Mouse (Mus musculus) intestine, embryonic 16.5 days (tissue): ENCODE results near the gene Ubp1. TPM values are rescaled to one million over a fixed set of nuclear protein-coding genes. Genes with fewer than 3 reads are reported as not detected.
"Not testable (repeated sequence)": the region's sequence is repeated elsewhere in the genome, so short reads cannot be mapped to it uniquely, and the experiment has no call there.

ENCODE experiments used
- ATAC-seq: fragments of 200-750 bp; cut with Nextera tagmentation; 2 replicates; pipeline ENCODE4 v1.8.0; 2017; ENCODE audit warnings: moderate TSS enrichment, moderate library complexity
- H3K27ac ChIP-seq: fragments of 300-500 bp; sonication (generic); 2 replicates; pipeline ENCODE4 v1.5.1; 2014; ENCODE audit warnings: mild to moderate bottlenecking, low read length
- H3K27me3 ChIP-seq: fragments of 300-500 bp; sonication (generic); replicated peaks from 2 replicates; pipeline ENCODE4 v1.6.1; 2014; ENCODE audit warnings: low read length, control low read depth, mixed read lengths; ENCODE audit not compliant: control insufficient read depth, insufficient read depth
- H3K36me3 ChIP-seq: fragments of 300-500 bp; sonication (generic); 2 replicates; pipeline ENCODE4 v1.6.1; 2014; ENCODE audit warnings: low read length, control low read depth; ENCODE audit not compliant: control insufficient read depth, insufficient read depth
- H3K4me1 ChIP-seq: fragments of 300-500 bp; sonication (generic); 2 replicates; pipeline ENCODE4 v1.6.1; 2014; ENCODE audit warnings: low read length, control low read depth, mixed read lengths; ENCODE audit not compliant: control insufficient read depth, insufficient read depth
- H3K4me2 ChIP-seq: fragments of 300-500 bp; sonication (generic); 2 replicates; pipeline ENCODE4 v1.6.1; 2014; ENCODE audit warnings: low read depth, low read length, control low read depth
- H3K4me3 ChIP-seq: fragments of 300-500 bp; sonication (generic); 2 replicates; pipeline ENCODE4 v1.5.1; 2014; ENCODE audit warnings: mild to moderate bottlenecking, low read length
- H3K9ac ChIP-seq: fragments of 300-500 bp; sonication (generic); 2 replicates; pipeline ENCODE4 v1.6.1; 2014; ENCODE audit warnings: low read depth, low read length
- H3K9me3 ChIP-seq: fragments of 300-500 bp; sonication (generic); 2 replicates; pipeline ENCODE4 v1.6.1; 2016; ENCODE audit warnings: low read length, control low read depth; ENCODE audit not compliant: control insufficient read depth
- WGBS: fragments of 180-500 bp; shearing (Covaris S2); extraction: QIAGEN DNeasy Blood & Tissue Kit; methylation state at CpG from one replicate; pipeline ENCODE4 v1.1.7; 2014; 5-methylcytosine and 5-hydroxymethylcytosine counted together
- polyA plus RNA-seq: library from polyadenylated mRNA; unstranded; fragments of >200 nt; fragmentation: Nextera tagmentation; extraction: Ambion mirVana; gene quantifications from 2 replicates; pipeline ENCODE4 v1.2.1, GENCODE M21; 2015

The Ubp1 gene
- 17.3 and 22.2 TPM in 2 replicates for polyA plus RNA-seq

DNA sequence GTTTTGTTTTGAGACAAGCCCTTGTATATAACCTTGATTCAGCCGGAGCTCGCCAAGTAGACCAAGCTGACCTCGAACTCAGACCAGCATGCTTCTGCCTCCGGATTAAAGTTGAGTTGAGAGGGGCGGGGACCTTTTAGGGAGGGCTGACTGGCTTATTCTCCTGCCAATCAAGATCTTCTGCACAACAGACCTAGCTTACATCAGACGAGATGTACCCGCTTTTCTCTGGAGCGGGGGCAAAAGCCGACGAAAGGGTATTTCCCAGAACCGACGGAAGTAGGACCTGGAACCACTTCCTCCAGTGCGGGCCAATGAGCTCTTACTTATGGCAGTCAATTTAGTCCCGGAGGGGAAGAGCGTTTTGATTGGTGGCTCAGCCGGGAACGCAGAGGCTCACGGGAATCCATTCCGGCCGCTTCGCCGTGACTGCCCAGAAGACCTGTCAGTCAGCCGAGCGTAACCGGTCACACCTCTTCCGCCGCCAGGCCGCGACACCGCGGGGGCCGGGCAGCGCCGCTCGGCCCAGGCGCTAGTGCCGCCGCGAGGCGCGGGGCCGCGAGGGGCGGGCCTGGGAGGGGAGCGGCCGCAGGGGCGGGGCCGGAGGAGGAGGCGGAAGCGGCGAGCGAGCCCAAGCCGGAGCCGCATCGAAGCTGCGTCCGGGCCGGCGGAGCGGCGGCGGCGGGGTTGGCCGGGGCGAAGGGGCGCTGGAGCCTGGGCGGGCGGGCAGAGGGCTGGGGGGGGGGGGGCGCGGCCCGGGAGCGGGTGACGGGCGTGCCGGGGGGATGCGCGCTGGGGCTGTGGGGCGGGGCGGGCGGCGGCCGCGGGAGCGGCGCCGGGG is at the start of gene Ubp1:
Gene Ubp1, plus strand, starts transcription at position 401 of the 841 bp plus-strand sequence.
- no peaks in the 10 kb centered on the region for H3K36me3 ChIP-seq
- WGBS, result under 1% methylated on average over 43 of the region's 86 CpGs
- H3K27ac ChIP-seq, result peak within 1 kb of the TSS; percentile 85
- H3K9ac ChIP-seq, result peak within 1 kb of the TSS; percentile 98
- no peaks in the 10 kb centered on the region for H3K9me3 ChIP-seq
- H3K4me1 ChIP-seq, result peaks cover 15% of the 10 kb centered on the region
- H3K4me3 ChIP-seq, result peak within 1 kb of the TSS; percentile 99
- peak; percentile 99 for ATAC-seq
- H3K4me2 ChIP-seq, result peak within 1 kb of the TSS; percentile 62
- no peaks in the 10 kb centered on the region for H3K27me3 ChIP-seq

DNA sequence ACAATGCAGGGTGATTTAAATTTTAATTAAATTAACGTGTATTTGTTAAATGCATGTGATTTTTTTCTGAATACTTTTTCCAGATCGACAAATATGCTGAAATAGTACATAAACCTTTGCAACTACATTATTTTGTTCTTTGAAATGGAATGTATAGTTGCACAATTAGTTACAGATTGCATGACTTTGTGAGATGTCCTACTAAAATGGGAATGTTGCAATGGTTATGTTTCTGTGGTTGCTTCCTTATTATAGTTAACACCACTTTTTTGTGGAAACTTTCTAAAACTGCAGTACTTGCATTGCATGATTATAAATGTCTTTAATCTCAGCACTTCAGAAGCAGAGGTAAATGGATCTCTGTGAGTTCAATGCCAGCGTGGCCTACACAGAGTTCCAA is 35.8 kb upstream of the Ubp1 start:
- no peak for ATAC-seq
- Histone ChIP-seq H3K9me3 (no peaks in the 10 kb centered on the region), H3K27ac (no peak overlapping the region), H3K36me3 (no peaks in the 10 kb centered on the region; the same call in 1 of the 2 replicates), H3K4me3 (no peak overlapping the region), H3K4me2 (no peak overlapping the region), H3K4me1 (no peaks in the 10 kb centered on the region), H3K27me3 (no peaks in the 10 kb centered on the region), H3K9ac (no peak overlapping the region)
- 95% methylated on average over 3 of the region's 3 CpGs for WGBS

DNA sequence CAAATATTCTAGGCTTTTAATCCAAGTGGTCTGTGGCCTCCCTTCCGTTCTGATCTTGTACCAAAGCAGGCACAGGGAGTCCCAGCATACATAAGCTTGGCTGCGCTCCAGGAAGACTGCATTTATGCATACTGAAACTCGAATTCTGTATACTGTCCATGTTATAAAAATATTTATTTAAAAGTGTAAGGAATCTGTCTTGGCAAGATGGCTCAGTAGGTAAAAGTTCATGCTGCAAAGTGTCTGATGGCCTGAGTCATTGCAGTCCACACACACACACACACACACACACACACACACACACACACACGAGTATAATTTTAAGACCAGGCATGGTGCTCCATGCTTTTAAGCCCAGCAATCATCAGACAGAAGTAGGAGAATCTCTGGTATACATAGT is 27.6 kb upstream of the Ubp1 start:
- Histone ChIP-seq H3K27me3 (no peaks in the 10 kb centered on the region), H3K36me3 (no peaks in the 10 kb centered on the region; the same call in 1 of the 2 replicates), H3K9ac (no peak overlapping the region), H3K4me3 (no peak overlapping the region), H3K9me3 (no peaks in the 10 kb centered on the region), H3K4me1 (no peaks in the 10 kb centered on the region), H3K27ac (0 out of 2 replicates have a peak overlapping the region, but pooled peaks have one; percentile 37), H3K4me2 (no peak overlapping the region)
- WGBS, result 50% methylated on average over 4 of the region's 4 CpGs
- ATAC-seq, result peak; percentile 77

DNA sequence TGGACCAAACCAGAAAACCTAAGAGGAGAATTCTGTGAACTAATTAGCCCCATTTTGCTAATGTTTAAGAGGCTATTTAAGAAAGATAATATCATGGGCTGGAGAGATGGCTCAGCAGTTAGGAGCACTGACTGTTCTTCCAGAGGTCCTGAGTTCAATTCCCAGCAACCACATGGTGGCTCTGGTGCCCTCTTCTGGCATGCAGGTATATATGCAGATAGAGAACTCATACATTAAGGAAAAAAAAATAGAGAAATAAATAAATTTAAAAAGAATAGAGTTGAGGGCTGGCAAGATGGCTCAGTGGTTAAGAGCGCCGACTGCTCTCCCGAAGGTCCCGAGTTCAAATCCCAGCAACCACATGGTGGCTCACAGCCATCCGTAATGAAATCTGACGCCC is 26.4 kb upstream of the Ubp1 start:
- H3K27ac ChIP-seq, H3K9me3 ChIP-seq, ATAC-seq, H3K27me3 ChIP-seq, H3K36me3 ChIP-seq, H3K4me1 ChIP-seq, H3K4me2 ChIP-seq, H3K4me3 ChIP-seq, H3K9ac ChIP-seq: not testable (repeated sequence)
- 97% methylated on average over 6 of the region's 6 CpGs for WGBS

DNA sequence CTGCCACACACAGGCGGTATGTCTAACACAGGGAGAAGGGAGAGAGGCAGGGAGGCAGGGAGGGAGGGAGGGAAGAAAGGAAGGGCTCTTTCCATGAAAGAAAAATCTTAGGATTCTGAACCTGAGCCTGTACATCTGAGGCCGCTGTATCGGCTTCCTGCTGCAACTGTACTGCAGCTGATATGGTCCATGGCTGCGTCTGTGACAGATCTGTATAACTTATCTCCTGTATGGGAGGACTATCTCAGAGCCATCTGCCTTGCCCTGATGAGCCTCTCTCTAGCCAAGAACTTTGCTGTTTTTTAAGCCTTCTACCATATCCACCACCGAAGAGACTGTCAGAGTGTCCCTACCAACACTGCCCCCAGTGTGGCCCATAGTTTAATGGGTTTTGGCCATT is 14.9 kb upstream of the Ubp1 start:
- 98% methylated on average over 5 of the region's 5 CpGs for WGBS
- H3K4me3 ChIP-seq, result no peak overlapping the region
- peaks cover 9% of the 10 kb centered on the region for H3K36me3 ChIP-seq
- H3K4me1 ChIP-seq, result no peaks in the 10 kb centered on the region
- H3K9me3 ChIP-seq, result no peaks in the 10 kb centered on the region
- no peak overlapping the region for H3K27ac ChIP-seq
- H3K27me3 ChIP-seq, result no peaks in the 10 kb centered on the region
- no peak overlapping the region for H3K9ac ChIP-seq
- H3K4me2 ChIP-seq, result no peak overlapping the region
- ATAC-seq, result no peak; the same call in 1 of the 2 replicates

DNA sequence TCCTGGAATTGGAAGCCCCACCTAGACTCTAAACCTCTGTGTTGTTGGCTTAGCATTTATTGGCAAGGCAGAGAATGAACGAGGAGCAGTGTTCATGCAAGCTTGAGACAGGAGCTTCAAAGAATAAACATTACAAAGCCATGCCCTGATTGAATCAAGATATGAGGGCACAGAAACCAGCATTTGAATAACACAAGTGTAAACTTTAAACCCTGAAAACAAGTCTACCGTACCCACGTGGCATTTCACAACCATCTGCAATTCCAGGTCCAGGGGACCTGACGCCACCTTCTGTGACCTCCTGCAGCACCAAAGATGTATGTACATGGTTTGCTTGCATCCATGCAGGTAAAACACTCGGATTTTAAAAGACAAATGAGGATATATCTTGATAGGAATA is 8.1 kb upstream of the Ubp1 start:
- 86% methylated on average over 5 of the region's 5 CpGs for WGBS

DNA sequence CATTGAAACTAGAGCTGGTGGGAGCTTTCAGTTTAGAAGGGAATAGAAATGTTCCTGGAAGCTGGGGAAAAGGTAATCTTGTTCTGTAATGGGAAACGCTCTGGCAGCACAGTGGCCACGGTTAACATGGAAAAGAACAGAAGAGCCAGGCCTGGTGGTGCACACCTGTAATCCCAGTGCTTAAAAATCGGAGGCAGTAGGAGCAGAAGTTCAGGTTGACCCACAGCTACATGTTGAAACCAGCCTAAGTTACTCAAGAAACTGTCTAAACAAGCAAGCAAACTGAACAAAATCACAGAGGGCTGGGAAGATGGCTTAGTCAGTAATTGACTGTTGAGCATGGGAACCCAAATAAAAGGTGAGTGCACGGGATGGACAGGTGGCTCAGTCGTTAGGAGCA is 5.9 kb upstream of the Ubp1 start:
- Histone ChIP-seq H3K4me1 (no peaks in the 10 kb centered on the region), H3K4me3 (no peak overlapping the region), H3K27ac (no peak overlapping the region), H3K4me2 (no peak overlapping the region), H3K9me3 (no peaks in the 10 kb centered on the region), H3K36me3 (peaks cover 3% of the 10 kb centered on the region; the same call in 1 of the 2 replicates), H3K9ac (no peak overlapping the region), H3K27me3 (no peaks in the 10 kb centered on the region)
- 86% methylated on average over 5 of the region's 5 CpGs for WGBS
- ATAC-seq, result no peak

More for the DNA sequence above, 8.1 kb upstream of the Ubp1 start:
- no peak overlapping the region for H3K27ac ChIP-seq
- H3K9me3 ChIP-seq, result no peaks in the 10 kb centered on the region
- H3K4me2 ChIP-seq, result no peak overlapping the region
- no peaks in the 10 kb centered on the region for H3K4me1 ChIP-seq
- H3K36me3 ChIP-seq, result peaks cover 6% of the 10 kb centered on the region; the same call in 1 of the 2 replicates
- no peaks in the 10 kb centered on the region for H3K27me3 ChIP-seq
- H3K4me3 ChIP-seq, result no peak overlapping the region
- no peak overlapping the region for H3K9ac ChIP-seq
- no peak for ATAC-seq

DNA sequence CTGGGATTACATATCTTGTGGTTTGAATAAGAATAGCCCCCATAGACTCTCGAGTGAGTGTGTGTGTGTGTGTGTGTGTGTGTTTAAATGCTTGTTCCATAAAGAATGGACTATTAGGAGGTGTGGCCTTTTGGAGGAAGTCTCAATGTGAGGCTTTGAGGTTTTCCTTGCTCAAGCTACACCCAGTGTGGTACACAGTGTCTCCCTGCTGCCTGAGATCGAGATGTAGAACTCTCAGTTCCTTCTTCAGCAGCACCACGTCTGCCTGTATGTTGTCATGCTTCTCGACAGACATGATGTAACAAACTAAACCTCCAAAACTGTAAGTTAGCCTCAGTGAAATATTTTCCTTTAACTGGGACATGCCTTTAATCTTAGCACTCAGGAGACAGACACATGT is 2.1 kb upstream of the Ubp1 start:
- H3K9ac ChIP-seq, result no peak overlapping the region
- H3K27me3 ChIP-seq, result no peaks in the 10 kb centered on the region
- no peak for ATAC-seq
- no peaks in the 10 kb centered on the region for H3K36me3 ChIP-seq
- H3K9me3 ChIP-seq, result no peaks in the 10 kb centered on the region
- peaks cover 8% of the 10 kb centered on the region for H3K4me1 ChIP-seq
- no peak overlapping the region for H3K4me3 ChIP-seq
- no peak overlapping the region for H3K4me2 ChIP-seq
- H3K27ac ChIP-seq, result no peak overlapping the region
- 80% methylated on average over 4 of the region's 4 CpGs for WGBS

DNA sequence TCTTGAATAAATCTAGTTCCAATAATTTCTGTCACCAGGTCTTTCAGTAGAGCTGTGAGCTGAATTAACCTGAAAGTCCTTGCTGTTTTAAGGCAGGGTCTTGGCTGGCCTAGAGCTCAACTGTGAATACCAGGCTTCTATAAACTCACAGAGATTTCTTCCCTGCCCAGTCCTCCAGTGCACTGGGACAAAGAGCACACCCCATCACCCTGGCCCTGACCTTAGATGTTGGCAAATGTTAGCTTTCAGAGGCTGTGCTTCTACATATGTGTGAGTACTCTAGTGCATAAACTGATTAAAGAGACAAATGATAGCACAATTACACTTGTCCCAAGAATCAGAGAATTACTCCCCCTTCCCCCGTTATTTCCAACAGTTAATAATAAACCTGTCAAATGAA is 1.1 kb upstream of the Ubp1 start:
- Histone ChIP-seq H3K4me1 (peaks cover 10% of the 10 kb centered on the region), H3K27ac (no peak overlapping the region), H3K9me3 (no peaks in the 10 kb centered on the region), H3K27me3 (no peaks in the 10 kb centered on the region), H3K4me3 (no peak overlapping the region), H3K4me2 (no peak overlapping the region), H3K9ac (no peak overlapping the region), H3K36me3 (no peaks in the 10 kb centered on the region)
- no peak for ATAC-seq
- 72% methylated on average over 1 of the region's 1 CpGs for WGBS
